Mouse (Mus musculus) heart, adult 2 months (tissue): ENCODE data around the gene Cdan1. TPM values are rescaled to one million over a fixed set of nuclear protein-coding genes. Genes with fewer than 3 reads are reported as not detected.

Experiments used
- DNase-seq, 2 experiments: peaks; one replicate each; pipeline ENCODE4 v3.0.0; 2021
- H3K27ac ChIP-seq: fragments of 200-600 bp; 2 replicates; pipeline ENCODE4 v1.8.1; 2022
- H3K27me3 ChIP-seq: fragments of 200-500 bp; 2 replicates; pipeline ENCODE4 v1.6.1; 2012; ENCODE audit warnings: mild to moderate bottlenecking, low read length, inconsistent platforms, mixed read lengths; ENCODE audit not compliant: control insufficient read depth, insufficient read depth
- H3K36me3 ChIP-seq: fragments of 200-500 bp; 2 replicates; pipeline ENCODE4 v1.6.1; 2012; ENCODE audit warnings: low read length, inconsistent platforms; ENCODE audit not compliant: control insufficient read depth, insufficient read depth
- H3K4me1 ChIP-seq: fragments of 200-500 bp; 2 replicates; pipeline ENCODE4 v1.6.1; 2011; ENCODE audit warnings: low read length; ENCODE audit not compliant: control insufficient read depth, insufficient read depth
- H3K4me3 ChIP-seq: fragments of 200-600 bp; 2 replicates; pipeline ENCODE4 v1.8.1; 2022
- H3K79me2 ChIP-seq: fragments of 200-500 bp; replicated peaks from 2 replicates; pipeline ENCODE4 v1.6.1; 2012; ENCODE audit warnings: mild to moderate bottlenecking, inconsistent platforms, low read length, moderate library complexity, mixed read lengths; ENCODE audit not compliant: control insufficient read depth, insufficient read depth
- H3K9ac ChIP-seq: fragments of 200-500 bp; 2 replicates; pipeline ENCODE4 v1.6.1; 2012; ENCODE audit warnings: low read depth, mild to moderate bottlenecking, control low read depth, inconsistent platforms, low read length, mixed read lengths
- CTCF ChIP-seq: fragments of 200-600 bp; IDR thresholded peaks from 2 replicates; pipeline ENCODE4 v1.8.1; 2022; ENCODE audit warnings: antibody characterized with exemption, mild to moderate bottlenecking, moderate library complexity
- EP300 ChIP-seq: fragments of 200-500 bp; IDR thresholded peaks from 2 replicates; pipeline ENCODE4 v1.6.1; 2011; ENCODE audit warnings: low read depth, low read length, control low read depth; ENCODE audit not compliant: insufficient read depth
- POLR2A ChIP-seq: fragments of 200-500 bp; IDR thresholded peaks from 2 replicates; pipeline ENCODE4 v1.6.1; 2011; ENCODE audit warnings: mild to moderate bottlenecking, low read depth, low read length, control low read depth; ENCODE audit not compliant: insufficient read depth
- WGBS: fragments of 180-500 bp; shearing (Covaris S2); methylation state at CpG from one replicate; pipeline ENCODE4 v1.1.7; 2018; 5-methylcytosine and 5-hydroxymethylcytosine counted together
- intact Hi-C: fragments of 180-260 bp; cut with DNase I; formaldehyde crosslinking; loops from one replicate; pipeline ENCODE4 v1.15.1; 2025
- polyA plus RNA-seq: library from polyadenylated mRNA; depleted of rRNA; stranded (reverse); fragments of >200 nt; gene quantifications from 2 replicates; pipeline ENCODE4 v1.2.3, GENCODE M21; 2012
- total RNA-seq, 2 experiments: library from RNA; stranded (reverse); gene quantifications; 2 replicates each; pipeline ENCODE4 v1.2.3; 2021

Cdan1 gene
- total and polyA plus RNA-seq, 3 experiments, result 9.8 to 14.0 (median 12.8) TPM

DNA sequence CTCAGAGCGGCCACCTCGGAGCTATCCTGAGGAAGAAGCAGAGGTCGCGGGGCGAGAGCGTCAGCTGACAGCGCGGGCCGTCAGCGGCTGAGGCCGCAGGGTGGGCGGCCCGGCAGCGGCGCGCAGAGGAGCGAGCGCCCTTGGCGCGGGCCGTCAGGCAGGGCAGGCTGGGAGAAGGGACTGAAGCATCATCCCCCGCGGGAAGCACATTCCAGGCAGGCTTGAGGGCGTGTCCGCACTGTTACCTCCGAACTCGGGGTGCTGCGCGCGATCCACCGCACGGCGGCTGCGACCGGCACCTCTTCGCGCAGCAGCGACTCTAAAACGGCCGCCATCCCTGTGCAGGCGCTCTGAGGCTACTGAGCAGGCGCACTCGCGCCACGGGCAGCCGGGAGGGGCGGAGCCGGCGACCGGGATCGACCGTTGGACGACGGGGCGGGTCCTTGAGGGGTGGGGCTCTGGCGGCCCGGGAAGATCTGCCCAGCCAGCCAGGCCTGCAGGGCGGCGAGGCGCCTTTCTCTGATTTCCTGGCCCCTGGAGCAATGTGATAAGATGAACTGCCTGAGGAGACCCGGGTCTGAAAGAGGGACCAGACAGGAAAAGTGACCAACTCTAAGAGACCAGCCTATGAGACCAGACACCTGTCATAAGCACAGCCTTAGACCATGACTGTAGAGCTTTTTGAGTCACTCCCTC lies 118.6 kb downstream of the Cdan1 start:
- Histone ChIP-seq H3K9ac (peak overlapping the region; percentile 86), H3K79me2 (no peaks in the 10 kb centered on the region), H3K4me1 (peaks cover 5% of the 10 kb centered on the region), H3K36me3 (peaks cover 10% of the 10 kb centered on the region), H3K27ac (peak overlapping the region; percentile 84), H3K27me3 (no peaks in the 10 kb centered on the region), H3K4me3 (peak overlapping the region; percentile 75)
- DNase-seq, result peak; percentile 94 to 95
- peak; percentile 94 for TF ChIP-seq POLR2A
- TF ChIP-seq CTCF, result peak; percentile 39
- TF ChIP-seq EP300, result 0 out of 2 replicates have a peak, but pooled peaks have one; percentile 31
- under 1% methylated on average over 61 of the region's 61 CpGs for WGBS
- intact Hi-C loops, result loop anchor here (5.0 kb wide), 1 partner anchor 141 kb away; no protein-coding TSS in a partner anchor

DNA sequence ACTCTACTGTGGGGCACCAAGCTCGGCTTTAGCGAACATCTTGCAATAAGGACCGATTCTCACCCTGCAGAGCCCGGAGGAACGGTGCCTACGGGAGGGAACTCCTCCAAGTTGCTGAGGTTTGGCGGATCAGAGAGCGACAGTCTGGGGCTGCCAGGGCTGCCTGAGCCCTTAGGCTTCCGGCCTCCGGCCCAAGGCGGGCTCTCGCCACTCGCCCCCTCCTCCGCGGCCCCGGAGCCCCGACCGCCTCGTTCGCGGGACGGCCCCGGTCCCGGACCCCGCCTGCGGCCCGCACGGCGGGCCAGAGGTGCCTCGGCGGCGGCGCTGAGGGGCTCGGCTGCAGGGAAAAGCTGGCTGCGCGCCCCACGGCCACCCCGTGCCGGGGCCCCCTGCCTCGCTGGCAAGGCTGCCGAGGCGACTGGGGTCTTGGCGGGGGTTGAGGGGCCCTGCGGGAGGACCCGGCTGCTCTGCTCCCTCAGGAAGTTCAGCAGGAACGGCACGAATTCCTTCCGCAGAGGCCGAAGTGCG lies 119.2 kb downstream of the Cdan1 start:
- peak overlapping the region; percentile 84 for H3K27ac ChIP-seq
- H3K79me2 ChIP-seq, result no peaks in the 10 kb centered on the region
- 2% methylated on average over 50 of the region's 50 CpGs for WGBS
- no peaks in the 10 kb centered on the region for H3K27me3 ChIP-seq
- DNase-seq, result no peak
- peak overlapping the region; percentile 86 for H3K9ac ChIP-seq
- H3K4me3 ChIP-seq, result peak overlapping the region; percentile 75
- H3K4me1 ChIP-seq, result peaks cover 5% of the 10 kb centered on the region
- peaks cover 10% of the 10 kb centered on the region for H3K36me3 ChIP-seq
- TF ChIP-seq EP300 (no peak), POLR2A (no peak), CTCF (no peak)
- intact Hi-C loops, result loop anchor here (5.0 kb wide), 1 partner anchor 142 kb away; no protein-coding TSS in a partner anchor

DNA sequence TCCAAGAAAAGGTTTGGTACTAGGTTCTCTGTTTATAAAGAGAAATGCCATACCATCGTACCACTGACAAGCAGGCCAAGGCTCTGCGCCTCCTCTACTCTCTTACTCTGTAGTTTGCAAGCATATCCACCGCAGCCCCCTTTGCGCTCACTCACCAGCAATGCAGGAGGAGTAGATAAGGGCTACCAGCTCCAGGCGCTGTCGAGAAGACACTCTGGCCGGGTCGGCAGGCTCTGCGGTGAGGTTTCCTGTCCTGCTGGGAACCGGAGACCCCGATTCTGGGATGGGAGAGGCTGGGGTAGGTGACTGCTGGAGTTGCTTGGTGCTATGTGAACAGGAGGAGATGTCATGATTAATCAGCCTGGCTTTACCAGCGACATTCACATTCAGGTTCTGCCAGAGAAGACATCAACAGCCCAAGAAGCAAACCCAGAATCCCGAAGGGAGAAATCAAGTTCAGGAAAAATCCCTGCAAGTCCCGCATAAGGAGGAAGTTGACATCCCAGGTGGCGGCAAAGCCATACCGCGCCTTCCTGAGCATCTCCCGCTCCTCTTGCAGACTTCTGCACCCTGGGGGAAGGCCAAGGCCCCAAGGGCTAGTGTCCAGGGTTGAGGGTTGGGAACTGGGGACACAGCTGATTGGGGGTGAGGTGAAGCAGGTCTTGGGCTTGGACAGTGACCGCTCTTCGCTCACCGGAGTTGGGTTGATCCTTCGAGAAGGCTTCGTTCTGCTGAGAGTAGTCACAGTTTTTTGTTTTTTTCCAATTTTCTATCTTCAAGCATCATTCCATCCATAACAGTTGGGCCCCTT lies 119.9 kb downstream of the Cdan1 start:
- H3K27ac ChIP-seq, result no peak overlapping the region
- peak overlapping the region; percentile 34; the same call in 1 of the 2 replicates for H3K9ac ChIP-seq
- peak overlapping the region; percentile 75 for H3K4me3 ChIP-seq
- H3K4me1 ChIP-seq, result peaks cover 5% of the 10 kb centered on the region
- no peaks in the 10 kb centered on the region for H3K79me2 ChIP-seq
- TF ChIP-seq POLR2A, result no peak
- TF ChIP-seq CTCF, result no peak
- TF ChIP-seq EP300, result no peak
- peak in 1 of 2 experiments; percentile 35 for DNase-seq
- H3K36me3 ChIP-seq, result peaks cover 10% of the 10 kb centered on the region
- WGBS, result 7% methylated on average over 23 of the region's 23 CpGs
- intact Hi-C loops, result loop anchor here (5.0 kb wide), 1 partner anchor 142 kb away; no protein-coding TSS in a partner anchor
- no peaks in the 10 kb centered on the region for H3K27me3 ChIP-seq

DNA sequence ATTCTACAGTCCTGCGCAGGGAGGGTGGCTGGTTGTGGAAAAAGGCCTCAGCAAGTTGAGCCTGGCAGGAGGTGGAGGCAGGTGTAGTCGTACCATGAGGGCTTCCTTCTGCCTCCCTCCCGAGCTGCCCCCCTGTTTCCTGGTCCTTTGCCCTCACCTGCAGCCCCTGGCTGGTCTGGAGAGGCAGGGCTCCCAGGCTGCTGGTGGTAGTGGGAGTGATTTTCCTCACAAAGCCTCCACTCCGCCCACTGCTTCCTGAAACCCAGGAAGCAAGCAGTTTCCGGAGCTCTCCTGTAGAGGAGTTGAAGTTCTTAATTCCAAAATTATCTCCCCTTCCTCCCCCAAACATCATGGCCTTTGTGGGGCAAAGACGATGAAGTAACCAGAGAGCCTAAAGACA lies 125.8 kb downstream of the Cdan1 start:
- Histone ChIP-seq H3K79me2 (no peaks in the 10 kb centered on the region), H3K27ac (peak overlapping the region; percentile 26; the same call in 1 of the 2 replicates), H3K27me3 (no peaks in the 10 kb centered on the region), H3K9ac (no peak overlapping the region), H3K36me3 (peaks cover 13% of the 10 kb centered on the region), H3K4me3 (no peak overlapping the region), H3K4me1 (peaks cover 9% of the 10 kb centered on the region)
- DNase-seq, result no peak
- WGBS, result 51% methylated on average over 6 of the region's 6 CpGs
- TF ChIP-seq EP300 (no peak), CTCF (no peak), POLR2A (no peak)
- intact Hi-C loops, result no loop called here

DNA sequence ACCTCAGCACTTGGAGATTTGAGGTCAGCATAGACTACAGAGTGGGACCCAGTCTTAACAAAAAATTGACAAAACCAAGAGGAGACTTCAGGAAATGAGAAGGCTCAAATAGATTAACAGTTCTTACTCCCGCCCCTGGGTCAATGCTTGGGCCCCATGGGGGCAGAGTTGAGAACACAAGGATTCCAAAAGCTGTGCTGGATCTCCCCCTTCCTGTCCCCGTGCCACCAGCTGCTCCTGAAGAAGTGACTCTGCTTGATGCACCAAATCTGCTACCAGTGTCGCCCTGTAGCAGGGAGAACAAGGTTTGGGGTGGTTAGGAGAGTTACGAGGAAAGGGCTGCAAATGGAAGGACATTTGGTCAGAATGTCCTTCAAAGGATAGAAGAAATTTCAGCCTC lies 126.3 kb downstream of the Cdan1 start:
- intact Hi-C loops, result no loop called here
- H3K4me3 ChIP-seq, result no peak overlapping the region
- no peaks in the 10 kb centered on the region for H3K79me2 ChIP-seq
- WGBS, result 49% methylated on average over 4 of the region's 4 CpGs
- peaks cover 9% of the 10 kb centered on the region for H3K4me1 ChIP-seq
- H3K36me3 ChIP-seq, result peaks cover 10% of the 10 kb centered on the region
- H3K27me3 ChIP-seq, result no peaks in the 10 kb centered on the region
- H3K27ac ChIP-seq, result peak overlapping the region; percentile 26
- TF ChIP-seq CTCF (no peak), EP300 (no peak), POLR2A (no peak)
- no peak for DNase-seq
- H3K9ac ChIP-seq, result no peak overlapping the region

DNA sequence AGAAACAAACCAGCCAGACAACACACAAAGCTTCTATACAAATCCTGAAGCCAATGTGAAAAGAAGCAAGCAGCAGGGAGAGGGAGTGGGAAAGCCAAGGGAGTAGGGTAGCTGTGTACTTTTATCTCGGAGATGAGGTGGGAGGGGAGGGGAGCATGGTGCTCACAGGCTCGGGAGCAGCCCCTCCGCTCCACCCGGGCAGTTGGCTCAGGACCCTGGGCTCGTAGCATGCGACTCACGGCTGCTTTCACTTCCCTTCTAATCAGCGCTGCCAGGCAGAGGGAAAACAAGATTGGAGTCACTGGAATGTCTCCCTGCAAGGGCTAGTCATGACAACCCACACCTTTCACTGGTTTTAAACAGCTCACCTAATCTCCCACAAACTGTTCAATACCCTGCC lies 127.4 kb downstream of the Cdan1 start:
- DNase-seq, result no peak
- WGBS, result 26% methylated on average over 8 of the region's 8 CpGs
- Histone ChIP-seq H3K9ac (no peak overlapping the region), H3K4me3 (no peak overlapping the region), H3K27me3 (no peaks in the 10 kb centered on the region), H3K27ac (no peak overlapping the region; the same call in 1 of the 2 replicates), H3K4me1 (peaks cover 9% of the 10 kb centered on the region), H3K36me3 (peaks cover 10% of the 10 kb centered on the region), H3K79me2 (no peaks in the 10 kb centered on the region)
- intact Hi-C loops, result no loop called here
- TF ChIP-seq EP300 (no peak), CTCF (no peak), POLR2A (no peak)
